In genomic region chr2:103008221-103008620, GRCm38 (mm10) we compare ENCODE assay signal across 30 mouse cellular contexts.
DNase-seq lines count a peak whose midpoint lies in the region; ATAC-seq lines count a peak whose summit lies in the region.
"Had no signal": no experiment of that assay in that cellular context is flagged by ENCODE, and none has a peak within 500 bp of the region (broad histone marks: within the 10 kb centered on the region; RNA-seq: fewer than 3 reads in every experiment).

No protein-coding gene starts in this region.

- H3K4me3 ChIP-seq in heart, embryonic 12.5 days, result no peak overlapping the region
- no peak overlapping the region for H3K4me3 ChIP-seq in kidney, embryonic 16.5 days (ENCODE audit: low read length)
- H3K4me3 ChIP-seq: embryonic facial prominence, embryonic 12.5 days; gastrocnemius, adult 2 months; heart, embryonic 15.5 days; hindbrain, embryonic 13.5 days; limb, embryonic 13.5 days; liver, embryonic 13.5 days; megakaryocyte, embryonic 14.5 days had no signal

- ATAC-seq in heart, embryonic 12.5 days (ENCODE audit: insufficient number of reproducible peaks, low FRiP score), result no peak
- peak; percentile 94 for ATAC-seq in granulocyte monocyte progenitor cell, adult 5-6 weeks (replicated peaks; ENCODE audit: poor library complexity, severe bottlenecking)
- ATAC-seq in monocyte, adult 5-6 weeks (replicated peaks; ENCODE audit: insufficient number of reproducible peaks, low FRiP score, low TSS enrichment, poor library complexity, severe bottlenecking), result peak; percentile 82
- ATAC-seq in kidney, embryonic 16.5 days (ENCODE audit: low FRiP score, low TSS enrichment), result no peak
- ATAC-seq: activated CD4-positive, CD25-positive, alpha-beta regulatory T cell, adult 4 months; CD4-positive, CD25-positive, alpha-beta regulatory T cell, adult 4 months; forebrain, embryonic 16.5 days; intestine, embryonic 16.5 days had no signal

- 78% methylated on average over 3 of the region's 3 CpGs for WGBS in heart, embryonic 12.5 days
- 79% methylated on average over 3 of the region's 3 CpGs for WGBS in kidney, embryonic 16.5 days

- H3K9me3 ChIP-seq in heart, embryonic 12.5 days (replicated peaks), result no peaks in the 10 kb centered on the region; the same call in 1 of the 2 replicates
- H3K9me3 ChIP-seq in kidney, embryonic 16.5 days (ENCODE audit: low read length), result no peaks in the 10 kb centered on the region
- H3K9me3 ChIP-seq: embryonic facial prominence, embryonic 12.5 days; heart, embryonic 15.5 days; hindbrain, embryonic 13.5 days; liver, embryonic 13.5 days had no signal

- no peaks in the 10 kb centered on the region for H3K36me3 ChIP-seq in heart, embryonic 12.5 days
- H3K36me3 ChIP-seq in kidney, embryonic 16.5 days (ENCODE audit: insufficient read depth, low read length), result no peaks in the 10 kb centered on the region
- H3K36me3 ChIP-seq: embryonic facial prominence, embryonic 12.5 days; heart, embryonic 15.5 days; hindbrain, embryonic 13.5 days; limb, embryonic 13.5 days; liver, embryonic 13.5 days had no signal

- no peak overlapping the region for H3K9ac ChIP-seq in heart, embryonic 12.5 days
- no peak overlapping the region for H3K9ac ChIP-seq in kidney, embryonic 16.5 days (replicated peaks; ENCODE audit: low read length)
- H3K9ac ChIP-seq: embryonic facial prominence, embryonic 12.5 days; heart, embryonic 15.5 days; hindbrain, embryonic 13.5 days; limb, embryonic 13.5 days; liver, embryonic 13.5 days had no signal

- H3K27ac ChIP-seq in heart, embryonic 12.5 days (ENCODE audit: poor library complexity, severe bottlenecking), result no peak overlapping the region
- H3K27ac ChIP-seq in kidney, embryonic 16.5 days (ENCODE audit: low read length), result no peak overlapping the region
- H3K27ac ChIP-seq: embryonic facial prominence, embryonic 12.5 days; gastrocnemius, adult 2 months; heart, embryonic 15.5 days; hindbrain, embryonic 13.5 days; limb, embryonic 13.5 days; liver, embryonic 13.5 days had no signal

- H3K4me2 ChIP-seq in heart, embryonic 12.5 days, result no peak overlapping the region
- H3K4me2 ChIP-seq in kidney, embryonic 16.5 days (replicated peaks; ENCODE audit: low read depth, low read length), result no peak overlapping the region
- H3K4me2 ChIP-seq: embryonic facial prominence, embryonic 12.5 days; heart, embryonic 15.5 days; hindbrain, embryonic 13.5 days; limb, embryonic 13.5 days; liver, embryonic 13.5 days had no signal

- H3K27me3 ChIP-seq in heart, embryonic 12.5 days (replicated peaks), result no peaks in the 10 kb centered on the region
- H3K27me3 ChIP-seq in kidney, embryonic 16.5 days (ENCODE audit: insufficient read depth, low read length), result no peaks in the 10 kb centered on the region
- H3K27me3 ChIP-seq: embryonic facial prominence, embryonic 12.5 days; heart, embryonic 15.5 days; hindbrain, embryonic 13.5 days; limb, embryonic 13.5 days; liver, embryonic 13.5 days; megakaryocyte, embryonic 14.5 days had no signal

- DNase-seq in heart, adult 11 months, result peak; percentile 55
- DNase-seq in A20 (ENCODE audit: low read depth, low spot score), result peak; percentile 50
- no peak for DNase-seq in kidney, postnatal 4 days
- no peak for DNase-seq in thymus, postnatal 0 days (ENCODE audit: low spot score)
- DNase-seq: adrenal gland, adult 8-10 months; cerebellum, adult 8-10 months; cerebellum, postnatal 25 days; gastrocnemius, adult 2 months; heart, postnatal 4 days; kidney, adult 8-10 months; kidney, postnatal 14 days; liver, embryonic 13.5 days; lung, adult 2 months; lung, postnatal 10 days; midbrain, embryonic 14.5 days; right cerebral cortex, adult 18-20 months; thymus, adult 2 months had no signal

- peaks cover 5% of the 10 kb centered on the region; the same call in 1 of the 2 replicates for H3K4me1 ChIP-seq in heart, embryonic 12.5 days (replicated peaks)
- no peaks in the 10 kb centered on the region for H3K4me1 ChIP-seq in kidney, embryonic 16.5 days (ENCODE audit: insufficient read depth, low read length)
- H3K4me1 ChIP-seq: embryonic facial prominence, embryonic 12.5 days; limb, embryonic 13.5 days; liver, embryonic 13.5 days had no signal

Comparison
In these comparisons a context has a peak if more than half of its experiments do, and no peak if none do; other contexts are left out.
1. DNase-seq: peak in heart, adult 11 months (single experiment) and A20 (single experiment); none in kidney, postnatal 4 days (0 of 2) and thymus, postnatal 0 days (single experiment).
2. ATAC-seq: peak in granulocyte monocyte progenitor cell, adult 5-6 weeks (single experiment) and monocyte, adult 5-6 weeks (single experiment); none in heart, embryonic 12.5 days (single experiment) and kidney, embryonic 16.5 days (single experiment).